Mouse (Mus musculus): ENCODE data around the gene Becn1. TPM values are rescaled to one million over a fixed set of nuclear protein-coding genes. Genes with fewer than 3 reads are reported as not detected.

The Becn1 gene
- polyA plus RNA-seq, 1 experiment: 134 TPM

- peaks cover 6% of the 10 kb centered on the region for H3K27me3 ChIP-seq (ENCODE audit: control insufficient read depth, insufficient read depth, insufficient read length)
- no peak for TF ChIP-seq CEBPB (IDR thresholded peaks at IDR 0.05; ENCODE audit: insufficient read depth, poor library complexity, severe bottlenecking)
- TF ChIP-seq MYOD1 (IDR thresholded peaks at IDR 0.05; ENCODE audit: control insufficient read depth in 1 of 3, insufficient read length in 2 of 3, low read depth in 2 of 3): no peak
- no peak for TF ChIP-seq E2F4 (IDR thresholded peaks at IDR 0.05; ENCODE audit: insufficient read depth)
- no peak for TF ChIP-seq TCF3 (IDR thresholded peaks at IDR 0.05; ENCODE audit: insufficient read length, low read depth)
- no peak for TF ChIP-seq REST (IDR thresholded peaks at IDR 0.05; ENCODE audit: insufficient read depth, insufficient read length)
- no peak for TF ChIP-seq MAX (IDR thresholded peaks at IDR 0.05; ENCODE audit: low read depth)
- no peak for TF ChIP-seq SRF (IDR thresholded peaks at IDR 0.05; ENCODE audit: control insufficient read depth, insufficient read length, low read depth)
- no peak for TF ChIP-seq MYOG (IDR thresholded peaks at IDR 0.05; ENCODE audit: control insufficient read depth in 1 of 3, insufficient read depth in 1 of 3, insufficient read length in 2 of 3, low read depth in 2 of 3)
- peaks cover 10% of the 10 kb centered on the region for H3K79me2 ChIP-seq (ENCODE audit: control insufficient read depth, insufficient read depth)
- H3K4me3 ChIP-seq: no peak overlapping the region
- no peak overlapping the region for H3K4me2 ChIP-seq (ENCODE audit: low read depth)
- H3ac ChIP-seq (ENCODE audit: control insufficient read depth, insufficient read length): no peak overlapping the region
- H3K36me3 ChIP-seq (ENCODE audit: control insufficient read depth, insufficient read depth): no peaks in the 10 kb centered on the region
Measured at GRCm38 (mm10) chr11:101312150-101312549, 10.1 kb upstream of the Becn1 start.

- no peak overlapping the region for H3K4me3 ChIP-seq
- no peak for TF ChIP-seq TCF3 (IDR thresholded peaks at IDR 0.05; ENCODE audit: insufficient read length, low read depth)
- no peak for TF ChIP-seq TCF12 (IDR thresholded peaks at IDR 0.05; ENCODE audit: insufficient read depth, poor library complexity, severe bottlenecking)
- no peak for TF ChIP-seq REST (IDR thresholded peaks at IDR 0.05; ENCODE audit: insufficient read depth, insufficient read length)
- no peak for TF ChIP-seq MYOD1 (IDR thresholded peaks at IDR 0.05; ENCODE audit: control insufficient read depth in 1 of 3, insufficient read length in 2 of 3, low read depth in 2 of 3)
- no peak for TF ChIP-seq MAX (IDR thresholded peaks at IDR 0.05; ENCODE audit: low read depth)
- TF ChIP-seq CEBPB (IDR thresholded peaks at IDR 0.05; ENCODE audit: insufficient read depth, poor library complexity, severe bottlenecking): no peak
- no peak for TF ChIP-seq POLR2A (IDR thresholded peaks at IDR 0.05; ENCODE audit: insufficient read length, low read depth)
- no peak for TF ChIP-seq USF1 (IDR thresholded peaks at IDR 0.05; ENCODE audit: low read depth)
- no peak for TF ChIP-seq SRF (IDR thresholded peaks at IDR 0.05; ENCODE audit: control insufficient read depth, insufficient read length, low read depth)
- TF ChIP-seq E2F4 (IDR thresholded peaks at IDR 0.05; ENCODE audit: insufficient read depth): no peak
- no peak for TF ChIP-seq POLR2AphosphoS2 (IDR thresholded peaks at IDR 0.05; ENCODE audit: insufficient read length, low read depth)
- no peak for TF ChIP-seq MYOG (IDR thresholded peaks at IDR 0.05; ENCODE audit: control insufficient read depth in 1 of 3, insufficient read depth in 1 of 3, insufficient read length in 2 of 3, low read depth in 2 of 3)
- H3K79me2 ChIP-seq (ENCODE audit: control insufficient read depth, insufficient read depth): no peaks in the 10 kb centered on the region
- H3K4me2 ChIP-seq (ENCODE audit: low read depth): no peak overlapping the region
- H3K27me3 ChIP-seq (ENCODE audit: control insufficient read depth, insufficient read depth, insufficient read length): peaks cover 6% of the 10 kb centered on the region
- no peaks in the 10 kb centered on the region for H3K36me3 ChIP-seq (ENCODE audit: control insufficient read depth, insufficient read depth)
- no peak overlapping the region for H3ac ChIP-seq (ENCODE audit: control insufficient read depth, insufficient read length)
Measured at GRCm38 (mm10) chr11:101311083-101311482, 9.0 kb upstream of the Becn1 start.

GRCm38 (mm10) chr11:101307744-101308143, 5.7 kb upstream of the Becn1 start:
- no peak for TF ChIP-seq E2F4 (IDR thresholded peaks at IDR 0.05; ENCODE audit: insufficient read depth)
- TF ChIP-seq USF1 (IDR thresholded peaks at IDR 0.05; ENCODE audit: low read depth): no peak
- TF ChIP-seq POLR2AphosphoS2 (IDR thresholded peaks at IDR 0.05; ENCODE audit: insufficient read length, low read depth): no peak
- no peak for TF ChIP-seq MAX (IDR thresholded peaks at IDR 0.05; ENCODE audit: low read depth)
- no peak for TF ChIP-seq REST (IDR thresholded peaks at IDR 0.05; ENCODE audit: insufficient read depth, insufficient read length)
- no peak for TF ChIP-seq SRF (IDR thresholded peaks at IDR 0.05; ENCODE audit: control insufficient read depth, insufficient read length, low read depth)
- no peak for TF ChIP-seq MYOD1 (IDR thresholded peaks at IDR 0.05; ENCODE audit: control insufficient read depth in 1 of 3, insufficient read length in 2 of 3, low read depth in 2 of 3)
- no peak for TF ChIP-seq TCF12 (IDR thresholded peaks at IDR 0.05; ENCODE audit: insufficient read depth, poor library complexity, severe bottlenecking)
- TF ChIP-seq CEBPB (IDR thresholded peaks at IDR 0.05; ENCODE audit: insufficient read depth, poor library complexity, severe bottlenecking): no peak
- TF ChIP-seq TCF3 (IDR thresholded peaks at IDR 0.05; ENCODE audit: insufficient read length, low read depth): no peak
- no peak for TF ChIP-seq MYOG (IDR thresholded peaks at IDR 0.05; ENCODE audit: control insufficient read depth in 1 of 3, insufficient read depth in 1 of 3, insufficient read length in 2 of 3, low read depth in 2 of 3)
- no peak for TF ChIP-seq POLR2A (IDR thresholded peaks at IDR 0.05; ENCODE audit: insufficient read length, low read depth)
- Histone ChIP-seq H3K36me3 (ENCODE audit: control insufficient read depth, insufficient read depth) (no peaks in the 10 kb centered on the region), H3K79me2 (ENCODE audit: control insufficient read depth, insufficient read depth) (no peaks in the 10 kb centered on the region), H3K4me3 (no peak overlapping the region), H3ac (ENCODE audit: control insufficient read depth, insufficient read length) (no peak overlapping the region), H3K27me3 (ENCODE audit: control insufficient read depth, insufficient read depth, insufficient read length) (peaks cover 6% of the 10 kb centered on the region), H3K4me2 (ENCODE audit: low read depth) (no peak overlapping the region)

- H3K36me3 ChIP-seq (ENCODE audit: control insufficient read depth, insufficient read depth): peaks cover 14% of the 10 kb centered on the region
- no peaks in the 10 kb centered on the region for H3K27me3 ChIP-seq (ENCODE audit: control insufficient read depth, insufficient read depth, insufficient read length)
- peaks cover 46% of the 10 kb centered on the region for H3K79me2 ChIP-seq (ENCODE audit: control insufficient read depth, insufficient read depth)
- peak overlapping the region; percentile 99 for H3K4me2 ChIP-seq (ENCODE audit: low read depth)
- TF ChIP-seq REST (IDR thresholded peaks at IDR 0.05; ENCODE audit: insufficient read depth, insufficient read length) (no peak), E2F4 (IDR thresholded peaks at IDR 0.05; ENCODE audit: insufficient read depth) (no peak), USF1 (IDR thresholded peaks at IDR 0.05; ENCODE audit: low read depth) (no peak), SRF (IDR thresholded peaks at IDR 0.05; ENCODE audit: control insufficient read depth, insufficient read length, low read depth) (no peak), TCF3 (IDR thresholded peaks at IDR 0.05; ENCODE audit: insufficient read length, low read depth) (no peak)
- peak overlapping the region; percentile 97 for H3K4me3 ChIP-seq
- H3ac ChIP-seq (ENCODE audit: control insufficient read depth, insufficient read length): peak overlapping the region; percentile 44
Measured at GRCm38 (mm10) chr11:101301299-101302003, 635 bp downstream of the Becn1 start.

Data from myocyte (in vitro differentiated cells).